In genomic region chr16:43506189-43506751, GRCm38 (mm10) we compare ENCODE assay signal across 8 mouse cellular contexts.
DNase-seq lines count a peak whose midpoint lies in the region; ATAC-seq and TF ChIP-seq lines count a peak whose summit lies in the region.

No protein-coding gene starts in this region.

- TF ChIP-seq RAD21 in CH12.LX (IDR thresholded peaks at IDR 0.05; ENCODE audit: low read depth, low read length): no peak

- peak; percentile 37 to 55 for DNase-seq in cerebellum, postnatal 25 days
- no peak for DNase-seq in cerebellum, adult 11-12 months
- peak; percentile 85 for DNase-seq in CH12.LX (ENCODE audit: extremely low read depth)
- DNase-seq in forebrain, embryonic 14.5 days (ENCODE audit: low spot score): peak; percentile 65
- no peak for DNase-seq in thymus, postnatal 10 days (ENCODE audit: low spot score in 2 of 2)
- no peak for DNase-seq in layer of hippocampus, postnatal 25 days (ENCODE audit: extremely low spot score in 1 of 2, low spot score in 1 of 2)

- peak overlapping the region; percentile 98 for H3K27ac ChIP-seq in CH12.LX (ENCODE audit: insufficient read depth, low read depth)
- peak overlapping the region; percentile 91 for H3K27ac ChIP-seq in forebrain, embryonic 14.5 days (ENCODE audit: low read depth, low read length)
- no peak overlapping the region for H3K27ac ChIP-seq in limb, embryonic 15.5 days

- peak; percentile 55; the same call in 1 of the 2 replicates for TF ChIP-seq POLR2A in CH12.LX (IDR thresholded peaks at IDR 0.05; ENCODE audit: low read depth, low read length)

- peak overlapping the region; percentile 67 for H3K4me2 ChIP-seq in CH12.LX (ENCODE audit: insufficient read depth, low read depth, poor library complexity, severe bottlenecking)
- H3K4me2 ChIP-seq in forebrain, embryonic 14.5 days (ENCODE audit: low read length): peak overlapping the region; percentile 79
- peak overlapping the region; percentile 24 for H3K4me2 ChIP-seq in limb, embryonic 15.5 days

- peaks cover 69% of the 10 kb centered on the region for H3K79me2 ChIP-seq in CH12.LX (replicated peaks; ENCODE audit: control insufficient read depth, extremely low read depth, insufficient read depth, poor library complexity, severe bottlenecking)

- 3% methylated on average over 9 of the region's 9 CpGs for WGBS in forebrain, embryonic 14.5 days
- 33% methylated on average over 9 of the region's 9 CpGs for WGBS in limb, embryonic 15.5 days

- no peaks in the 10 kb centered on the region for H3K36me3 ChIP-seq in CH12.LX (replicated peaks in 1 of 2; ENCODE audit: control insufficient read depth in 1 of 2, insufficient read depth in 1 of 2, low read length in 1 of 2)
- H3K36me3 ChIP-seq in forebrain, embryonic 14.5 days (ENCODE audit: control insufficient read depth, insufficient read depth, low read length): no peaks in the 10 kb centered on the region
- no peaks in the 10 kb centered on the region for H3K36me3 ChIP-seq in limb, embryonic 15.5 days

- no peaks in the 10 kb centered on the region for H3K27me3 ChIP-seq in CH12.LX (replicated peaks)
- no peaks in the 10 kb centered on the region for H3K27me3 ChIP-seq in forebrain, embryonic 14.5 days (replicated peaks; ENCODE audit: control insufficient read depth, insufficient read depth, low read length)
- H3K27me3 ChIP-seq in limb, embryonic 15.5 days: 0 out of 2 replicates have a peak, but pooled peaks cover 4% of the 10 kb centered on the region

- H3K4me3 ChIP-seq in CH12.LX (replicated peaks in 1 of 3; ENCODE audit: low read depth in 2 of 3, low read length in 2 of 3, poor library complexity in 1 of 3): peak overlapping the region; percentile 64 to 75 (median 68)
- peak overlapping the region; percentile 52 for H3K4me3 ChIP-seq in forebrain, embryonic 14.5 days (ENCODE audit: low read depth, low read length)
- H3K4me3 ChIP-seq in limb, embryonic 15.5 days: no peak overlapping the region

- in situ Hi-C loops in CH12.LX (cut with MboI; ENCODE audit: low pct_ligation_motif_present, low pct_unique_long_range_greater_than_20kb, low sequenced_read_pairs): loop anchor here (10.0 kb wide), 2 partner anchors 51 to 189 kb away; no protein-coding TSS in a partner anchor

- ATAC-seq in forebrain, embryonic 14.5 days: peak; percentile 19
- no peak for ATAC-seq in limb, embryonic 15.5 days (ENCODE audit: insufficient number of reproducible peaks, low FRiP score, low TSS enrichment, low read depth)
- no peak for ATAC-seq in frontal cortex, adult (ENCODE audit: low TSS enrichment)

- TF ChIP-seq CTCF in CH12.LX (conservative IDR thresholded peaks at IDR 0.05 in 1 of 2, IDR thresholded peaks at IDR 0.05 in 1 of 2; ENCODE audit: low read depth in 2 of 2, low read length in 2 of 2): no peak

- dilution Hi-C loops in CH12.LX (cut with MboI; ENCODE audit: extremely low pct_ligation_motif_present, extremely low pct_unique_long_range_greater_than_20kb, low sequenced_read_pairs): no loop called here

- no peaks in the 10 kb centered on the region for H3K9me3 ChIP-seq in CH12.LX (replicated peaks; ENCODE audit: low read length)
- H3K9me3 ChIP-seq in forebrain, embryonic 14.5 days (replicated peaks; ENCODE audit: control insufficient read depth, low read length): no peaks in the 10 kb centered on the region
- no peaks in the 10 kb centered on the region for H3K9me3 ChIP-seq in limb, embryonic 15.5 days

- TF ChIP-seq EP300 in CH12.LX (IDR thresholded peaks at IDR 0.05; ENCODE audit: low read length): no peak

- peak overlapping the region; percentile 99 for H3K9ac ChIP-seq in CH12.LX (ENCODE audit: insufficient read depth, low read depth)
- peak overlapping the region; percentile 87 for H3K9ac ChIP-seq in forebrain, embryonic 14.5 days (ENCODE audit: low read length)
- H3K9ac ChIP-seq in limb, embryonic 15.5 days: no peak overlapping the region

- peaks cover 0 to 10% of the 10 kb centered on the region in 2 experiments; a peak in 2 of 4 replicates for H3K4me1 ChIP-seq in CH12.LX (ENCODE audit: control insufficient read depth in 1 of 2, insufficient read depth in 2 of 2)
- peaks cover 30% of the 10 kb centered on the region for H3K4me1 ChIP-seq in forebrain, embryonic 14.5 days (ENCODE audit: control insufficient read depth, insufficient read depth, low read length)
- peaks cover 9% of the 10 kb centered on the region; the same call in 1 of the 2 replicates for H3K4me1 ChIP-seq in limb, embryonic 15.5 days

TF ChIP-seq in CH12.LX, 34 proteins besides CTCF, POLR2A, EP300 and RAD21:
- peak; percentile 68; the same call in 1 of the 2 replicates for TF ChIP-seq UBTF (IDR thresholded peaks at IDR 0.05; ENCODE audit: low read depth, low read length)
- 0 out of 2 replicates have a peak, but pooled peaks have one; percentile 9 for TF ChIP-seq TBP (conservative IDR thresholded peaks at IDR 0.05; ENCODE audit: low read depth, low read length)
- TF ChIP-seq NRF1 (IDR thresholded peaks at IDR 0.05; ENCODE audit: low read depth, low read length): no peak

Comparison
In these comparisons a context has a peak if more than half of its experiments do, and no peak if none do; other contexts are left out.
1. DNase-seq: peak in cerebellum, postnatal 25 days (2 of 2), CH12.LX (single experiment) and forebrain, embryonic 14.5 days (single experiment); none in cerebellum, adult 11-12 months (single experiment), thymus, postnatal 10 days (0 of 2) and layer of hippocampus, postnatal 25 days (0 of 2).
2. H3K4me2 ChIP-seq: peak in every context shown above with its lines; median percentile 79 in forebrain, embryonic 14.5 days; 67 in CH12.LX; 24 in limb, embryonic 15.5 days.